Mouse (Mus musculus) forebrain, embryonic 12.5 days (tissue): ENCODE measurements at regions not wholly inside any gene's neighbourhood (a gene's known extent, or its start where the extent isn't known, plus 50 kb on each side); places are given as distances from the start of the nearest gene placed in this dataset.

Source experiments
- ATAC-seq: fragments of 200-750 bp; cut with Nextera tagmentation; 2 replicates; pipeline ENCODE4 v1.8.0; 2017; ENCODE audit warnings: moderate TSS enrichment; ENCODE audit not compliant: low FRiP score
- H3K27ac ChIP-seq: fragments of 300-500 bp; sonication (generic); 2 replicates; pipeline ENCODE4 v1.5.1; 2016; ENCODE audit warnings: mild to moderate bottlenecking
- H3K27me3 ChIP-seq: fragments of 300-500 bp; sonication (generic); 2 replicates; pipeline ENCODE4 v1.6.1; 2016; ENCODE audit warnings: mild to moderate bottlenecking
- H3K36me3 ChIP-seq: fragments of 300-500 bp; sonication (generic); replicated peaks from 2 replicates; pipeline ENCODE4 v1.6.1; 2016; ENCODE audit warnings: mild to moderate bottlenecking
- H3K4me1 ChIP-seq: fragments of 300-500 bp; sonication (generic); 2 replicates; pipeline ENCODE4 v1.6.1; 2016
- H3K4me2 ChIP-seq: fragments of 300-500 bp; sonication (generic); 2 replicates; pipeline ENCODE4 v1.6.1; 2016; ENCODE audit warnings: mild to moderate bottlenecking, moderate library complexity
- H3K4me3 ChIP-seq: fragments of 300-500 bp; sonication (generic); replicated peaks from 2 replicates; pipeline ENCODE4 v1.5.1; 2016; ENCODE audit warnings: mild to moderate bottlenecking
- H3K9ac ChIP-seq: fragments of 300-500 bp; sonication (generic); 2 replicates; pipeline ENCODE4 v1.6.1; 2016; ENCODE audit warnings: mild to moderate bottlenecking
- H3K9me3 ChIP-seq: fragments of 300-500 bp; sonication (generic); 2 replicates; pipeline ENCODE4 v1.6.1; 2016
- WGBS: fragments of 180-500 bp; shearing (Covaris S2); methylation state at CpG from one replicate; pipeline ENCODE4 v1.1.7; 2016; 5-methylcytosine and 5-hydroxymethylcytosine counted together

- no peaks in the 10 kb centered on the region for H3K4me1 ChIP-seq
- no peak overlapping the region for H3K9ac ChIP-seq
- H3K36me3 ChIP-seq: no peaks in the 10 kb centered on the region
- H3K27me3 ChIP-seq: no peaks in the 10 kb centered on the region
- H3K4me2 ChIP-seq: no peak overlapping the region
- no peak for ATAC-seq
- no peaks in the 10 kb centered on the region for H3K9me3 ChIP-seq
- H3K27ac ChIP-seq: no peak overlapping the region
- WGBS: 87% methylated on average over 3 of the region's 3 CpGs
- H3K4me3 ChIP-seq: no peak overlapping the region
Observed at GRCm38 (mm10) chr10:99617623-99618022, 141.8 kb downstream of the Csl start.

- Histone ChIP-seq H3K27me3 (no peaks in the 10 kb centered on the region), H3K27ac (no peak overlapping the region), H3K4me2 (0 out of 2 replicates have a peak overlapping the region, but pooled peaks have one; percentile 3), H3K9ac (no peak overlapping the region), H3K4me1 (no peaks in the 10 kb centered on the region), H3K9me3 (no peaks in the 10 kb centered on the region), H3K36me3 (no peaks in the 10 kb centered on the region), H3K4me3 (no peak overlapping the region)
- whole genome bisulfite sequencing: 47% methylated on average over 18 of the region's 18 CpGs
- ATAC-seq: peak; percentile 68
Observed at GRCm38 (mm10) chr10:99619421-99620151, 139.9 kb downstream of the Csl start.

DNA sequence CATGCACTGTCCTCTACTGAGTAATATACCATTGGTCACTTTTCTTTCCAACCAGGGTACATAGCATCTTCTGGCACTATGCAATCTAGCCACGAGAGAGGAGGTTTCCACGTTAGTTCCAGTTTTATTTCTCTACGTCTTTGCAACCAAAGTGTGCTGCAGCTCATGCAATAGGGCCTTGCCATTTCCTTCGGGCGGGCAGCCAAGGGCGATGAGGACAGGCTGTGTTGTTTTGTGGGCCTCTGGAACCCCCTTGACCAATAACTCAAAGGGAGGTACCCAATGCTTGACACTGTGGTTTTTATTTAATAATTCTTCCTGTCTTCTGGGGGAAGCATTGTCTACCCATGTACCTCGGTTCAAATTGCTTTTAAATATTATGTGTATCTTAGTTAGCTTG, 139.0 kb downstream of the Csl start:
- H3K4me1 ChIP-seq: no peaks in the 10 kb centered on the region
- H3K9ac ChIP-seq: no peak overlapping the region
- no peak for ATAC-seq
- no peaks in the 10 kb centered on the region for H3K36me3 ChIP-seq
- H3K27me3 ChIP-seq: no peaks in the 10 kb centered on the region
- H3K9me3 ChIP-seq: no peaks in the 10 kb centered on the region
- 88% methylated on average over 7 of the region's 7 CpGs for WGBS
- no peak overlapping the region for H3K4me2 ChIP-seq
- H3K27ac ChIP-seq: no peak overlapping the region
- H3K4me3 ChIP-seq: no peak overlapping the region

GRCm38 (mm10) chr10:99627355-99627754, 132.1 kb downstream of the Csl start:
- Histone ChIP-seq H3K27ac (no peak overlapping the region), H3K9ac (no peak overlapping the region), H3K4me1 (no peaks in the 10 kb centered on the region), H3K4me3 (no peak overlapping the region), H3K27me3 (no peaks in the 10 kb centered on the region), H3K9me3 (no peaks in the 10 kb centered on the region), H3K4me2 (no peak overlapping the region), H3K36me3 (no peaks in the 10 kb centered on the region)
- no peak for ATAC-seq
- 83% methylated on average over 6 of the region's 6 CpGs for WGBS

DNA sequence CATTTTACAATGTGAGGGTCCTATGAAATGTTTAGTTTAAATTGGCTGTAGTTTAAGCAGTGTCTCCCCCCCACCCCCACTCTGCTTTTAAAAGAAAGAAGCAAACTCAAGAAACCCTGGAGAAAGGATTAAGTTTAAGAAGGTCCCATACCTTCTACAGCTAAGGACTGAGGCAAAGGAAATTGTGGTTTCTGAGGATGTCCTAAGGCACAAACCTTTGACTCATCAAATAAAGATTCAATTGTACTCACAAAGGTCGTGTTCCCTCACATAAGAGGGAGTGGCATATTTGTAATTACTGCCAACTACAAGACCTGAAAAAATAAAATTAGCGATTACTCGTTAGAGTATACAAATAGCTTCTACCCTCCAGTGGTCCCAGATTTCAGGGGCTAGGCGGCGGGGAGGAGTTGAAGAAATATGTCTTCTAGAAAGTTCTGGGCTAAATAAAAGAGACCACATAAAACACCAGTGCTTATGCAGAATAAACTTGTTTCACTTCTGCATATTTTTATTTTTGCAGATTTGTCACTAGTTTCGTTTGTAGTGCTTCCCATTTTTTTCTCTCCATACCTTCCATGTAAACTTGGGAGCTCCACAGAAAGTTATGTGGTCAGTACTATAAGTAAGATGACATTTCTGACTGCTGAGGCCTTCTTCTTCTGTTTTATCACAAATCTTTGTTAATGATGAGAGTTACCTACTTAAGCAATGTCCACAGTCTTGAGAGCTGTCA, 127.0 kb downstream of the Csl start:
- H3K4me2 ChIP-seq: no peak overlapping the region
- H3K27ac ChIP-seq: no peak overlapping the region
- no peaks in the 10 kb centered on the region for H3K36me3 ChIP-seq
- H3K4me1 ChIP-seq: no peaks in the 10 kb centered on the region
- no peaks in the 10 kb centered on the region for H3K9me3 ChIP-seq
- 70% methylated on average over 6 of the region's 6 CpGs for WGBS
- ATAC-seq: no peak
- H3K9ac ChIP-seq: no peak overlapping the region
- no peaks in the 10 kb centered on the region for H3K27me3 ChIP-seq
- H3K4me3 ChIP-seq: no peak overlapping the region

DNA sequence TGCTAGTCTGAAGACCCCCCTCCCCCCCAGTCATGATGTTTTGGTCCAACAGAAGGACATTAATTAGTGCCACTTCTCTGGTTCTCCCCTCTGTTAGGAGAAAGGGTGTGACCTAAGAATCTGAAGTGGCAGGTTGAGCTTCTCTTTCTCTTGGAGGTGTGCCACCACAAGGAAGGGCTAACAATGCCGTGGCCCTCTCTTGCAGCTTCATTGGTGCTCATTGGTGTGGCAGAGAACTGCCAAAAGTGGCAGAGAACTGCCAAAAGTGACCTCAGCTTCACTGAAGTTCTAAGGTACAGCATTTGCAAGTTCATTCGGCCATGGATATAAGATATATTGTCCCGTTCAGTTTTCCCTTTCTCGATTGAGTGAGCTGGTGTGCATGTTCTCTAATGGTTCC, 123.7 kb downstream of the Csl start:
- ATAC-seq: no peak
- Histone ChIP-seq H3K9me3 (no peaks in the 10 kb centered on the region), H3K27ac (no peak overlapping the region), H3K4me2 (no peak overlapping the region), H3K4me1 (no peaks in the 10 kb centered on the region), H3K36me3 (no peaks in the 10 kb centered on the region), H3K4me3 (no peak overlapping the region), H3K27me3 (no peaks in the 10 kb centered on the region; the same call in 1 of the 2 replicates), H3K9ac (no peak overlapping the region)
- 74% methylated on average over 4 of the region's 4 CpGs for WGBS

DNA sequence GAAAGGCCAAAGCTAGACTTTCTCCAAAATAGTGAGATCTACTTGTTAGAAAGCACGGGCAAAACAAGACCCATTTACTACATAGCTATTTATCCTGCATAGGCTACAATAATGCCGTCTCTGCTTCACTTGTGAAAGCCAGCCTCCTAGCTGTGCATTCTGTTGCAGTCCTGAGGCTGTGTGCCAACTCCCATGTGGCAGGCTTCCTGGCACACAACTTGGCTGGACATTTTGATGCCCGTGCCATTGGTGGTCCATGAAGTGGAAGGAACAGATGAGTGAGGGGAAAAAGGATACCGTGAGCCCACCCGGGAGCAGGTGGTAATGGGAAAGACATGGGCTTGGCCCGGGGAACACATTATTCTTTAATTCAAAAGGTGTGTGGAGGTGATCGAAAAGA, 120.4 kb downstream of the Csl start:
- H3K4me1 ChIP-seq: no peaks in the 10 kb centered on the region
- no peaks in the 10 kb centered on the region for H3K9me3 ChIP-seq
- no peak overlapping the region for H3K4me2 ChIP-seq
- H3K36me3 ChIP-seq: no peaks in the 10 kb centered on the region
- no peaks in the 10 kb centered on the region; the same call in 1 of the 2 replicates for H3K27me3 ChIP-seq
- WGBS: 70% methylated on average over 7 of the region's 7 CpGs
- H3K4me3 ChIP-seq: no peak overlapping the region
- peak; percentile 50; the same call in 1 of the 2 replicates for ATAC-seq
- H3K9ac ChIP-seq: no peak overlapping the region
- H3K27ac ChIP-seq: 0 out of 2 replicates have a peak overlapping the region, but pooled peaks have one; percentile 8

- no peak overlapping the region for H3K4me3 ChIP-seq
- WGBS: 61% methylated on average over 5 of the region's 5 CpGs
- H3K9ac ChIP-seq: no peak overlapping the region
- H3K27me3 ChIP-seq: no peaks in the 10 kb centered on the region; the same call in 1 of the 2 replicates
- no peak overlapping the region for H3K4me2 ChIP-seq
- peak; percentile 31; the same call in 1 of the 2 replicates for ATAC-seq
- H3K4me1 ChIP-seq: no peaks in the 10 kb centered on the region
- H3K9me3 ChIP-seq: no peaks in the 10 kb centered on the region
- 0 out of 2 replicates have a peak overlapping the region, but pooled peaks have one; percentile 8 for H3K27ac ChIP-seq
- H3K36me3 ChIP-seq: no peaks in the 10 kb centered on the region
Observed at GRCm38 (mm10) chr10:99639469-99639868, 120.0 kb downstream of the Csl start.

DNA sequence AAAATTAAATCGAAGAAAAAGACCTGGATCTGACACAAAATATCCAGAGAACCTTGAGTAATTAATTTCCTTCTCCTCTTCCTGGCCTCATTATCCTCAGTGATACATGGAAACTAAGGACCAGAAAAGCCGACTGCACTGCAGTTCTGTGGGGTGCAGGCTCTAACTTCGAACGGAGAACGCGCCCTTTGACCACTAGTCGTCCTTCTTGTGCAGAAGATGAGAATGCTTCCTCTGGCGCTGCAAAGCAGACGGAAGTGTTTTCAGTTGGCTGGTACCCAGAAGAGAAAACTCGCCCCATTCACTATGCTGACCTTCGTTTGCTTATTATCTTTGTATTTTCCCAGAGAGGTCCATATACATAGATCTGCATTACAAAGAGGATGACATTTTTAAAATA, 117.7 kb downstream of the Csl start:
- H3K27me3 ChIP-seq: no peaks in the 10 kb centered on the region; the same call in 1 of the 2 replicates
- peak; percentile 69 for ATAC-seq
- H3K4me1 ChIP-seq: no peaks in the 10 kb centered on the region
- no peaks in the 10 kb centered on the region for H3K9me3 ChIP-seq
- no peak overlapping the region for H3K4me2 ChIP-seq
- H3K27ac ChIP-seq: no peak overlapping the region
- no peak overlapping the region for H3K9ac ChIP-seq
- H3K36me3 ChIP-seq: no peaks in the 10 kb centered on the region
- WGBS: 9% methylated on average over 11 of the region's 11 CpGs
- H3K4me3 ChIP-seq: no peak overlapping the region

- no peak for ATAC-seq
- WGBS: 66% methylated on average over 4 of the region's 4 CpGs
- H3K27ac ChIP-seq: no peak overlapping the region
- H3K4me3 ChIP-seq: no peak overlapping the region
- no peak overlapping the region for H3K4me2 ChIP-seq
- no peak overlapping the region for H3K9ac ChIP-seq
- H3K36me3 ChIP-seq: no peaks in the 10 kb centered on the region
- no peaks in the 10 kb centered on the region for H3K9me3 ChIP-seq
- no peaks in the 10 kb centered on the region for H3K4me1 ChIP-seq
- no peaks in the 10 kb centered on the region; the same call in 1 of the 2 replicates for H3K27me3 ChIP-seq
Observed at GRCm38 (mm10) chr10:99642201-99642827, 117.1 kb downstream of the Csl start.

- no peaks in the 10 kb centered on the region for H3K9me3 ChIP-seq
- no peak overlapping the region for H3K4me2 ChIP-seq
- WGBS: 43% methylated on average over 2 of the region's 2 CpGs
- no peaks in the 10 kb centered on the region for H3K36me3 ChIP-seq
- no peak for ATAC-seq
- no peaks in the 10 kb centered on the region for H3K4me1 ChIP-seq
- no peak overlapping the region for H3K27ac ChIP-seq
- H3K27me3 ChIP-seq: no peaks in the 10 kb centered on the region; the same call in 1 of the 2 replicates
- no peak overlapping the region for H3K9ac ChIP-seq
- H3K4me3 ChIP-seq: no peak overlapping the region
Observed at GRCm38 (mm10) chr10:99644981-99645380, 114.5 kb downstream of the Csl start.

DNA sequence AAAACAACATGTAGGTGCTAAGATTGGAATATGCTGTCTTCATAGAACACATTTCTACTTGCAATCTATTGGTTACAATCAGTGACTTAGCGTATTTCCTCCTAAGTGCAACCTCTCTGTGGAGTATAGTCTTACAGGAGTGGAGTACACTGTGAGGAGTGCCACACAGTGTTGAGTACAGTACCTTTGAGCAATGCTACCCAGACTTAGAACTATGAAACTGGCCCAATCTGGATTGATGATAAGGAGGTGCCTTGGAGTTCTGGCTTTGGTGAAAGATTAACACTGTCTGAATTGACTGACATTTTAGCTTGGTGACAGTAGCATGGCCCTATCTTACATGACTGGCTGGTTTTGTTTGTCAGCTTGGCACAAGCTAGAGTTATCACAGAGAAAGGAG, 107.4 kb downstream of the Csl start:
- Histone ChIP-seq H3K27me3 (no peaks in the 10 kb centered on the region), H3K4me2 (no peak overlapping the region), H3K36me3 (no peaks in the 10 kb centered on the region), H3K27ac (no peak overlapping the region), H3K4me1 (no peaks in the 10 kb centered on the region), H3K9me3 (no peaks in the 10 kb centered on the region), H3K9ac (no peak overlapping the region), H3K4me3 (no peak overlapping the region)
- WGBS: 91% methylated on average over 1 of the region's 1 CpGs
- ATAC-seq: no peak
